Mouse (Mus musculus) urinary bladder, adult 18-20 months (tissue): Measurements from ENCODE around the gene Iyd.
"Not testable (repeated sequence)": the region's sequence is repeated elsewhere in the genome, so short reads cannot be mapped to it uniquely, and the experiment has no call there.

Source experiments
- DNase-seq, 2 experiments: peaks; one replicate each; pipeline ENCODE4 v3.0.0; 2022; ENCODE audit warnings: low spot score in 2 of 2, mixed read lengths in 2 of 2

Iyd gene

DNA sequence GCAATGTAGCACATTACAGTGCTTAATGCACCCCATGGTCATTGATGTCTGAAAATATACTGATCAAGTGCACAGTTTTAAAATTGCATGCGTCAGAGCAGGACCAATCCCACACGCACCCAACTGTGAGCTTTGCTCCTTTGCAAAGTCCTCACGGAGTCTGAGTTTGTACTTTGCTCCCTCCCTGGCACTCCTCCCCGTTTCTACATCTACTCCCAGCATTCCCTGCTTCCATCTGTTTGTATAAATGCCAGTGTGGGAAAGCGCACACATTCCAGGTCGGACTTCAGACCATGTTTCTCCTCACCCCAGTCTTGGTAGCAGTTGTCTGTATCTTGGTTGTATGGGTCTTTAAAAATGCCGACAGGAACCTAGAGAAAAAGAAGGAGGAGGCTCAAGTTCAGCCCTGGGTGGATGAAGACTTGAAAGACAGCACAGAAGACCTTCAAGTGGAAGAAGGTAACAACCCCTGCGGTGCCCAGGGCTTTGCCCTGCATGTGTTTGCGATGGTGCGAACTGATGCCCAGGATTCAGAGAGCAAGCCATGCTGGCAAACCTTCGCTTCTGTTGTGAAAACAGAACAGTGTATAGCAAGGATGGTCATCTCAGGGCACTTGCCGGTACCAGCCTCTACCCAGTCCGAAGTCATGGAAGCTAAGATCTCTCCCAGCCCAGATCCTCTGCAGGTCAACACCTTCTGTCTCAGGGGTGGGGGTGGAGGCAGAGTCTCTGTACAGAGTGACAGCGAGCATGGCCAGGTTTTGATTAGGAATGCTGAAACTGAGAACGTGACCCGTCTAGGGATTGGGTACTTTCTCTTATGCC lies at the start of gene Iyd:
Gene Iyd, plus strand, starts transcription at position 238 of the 825 bp plus-strand sequence.
- no peak for DNase-seq

DNA sequence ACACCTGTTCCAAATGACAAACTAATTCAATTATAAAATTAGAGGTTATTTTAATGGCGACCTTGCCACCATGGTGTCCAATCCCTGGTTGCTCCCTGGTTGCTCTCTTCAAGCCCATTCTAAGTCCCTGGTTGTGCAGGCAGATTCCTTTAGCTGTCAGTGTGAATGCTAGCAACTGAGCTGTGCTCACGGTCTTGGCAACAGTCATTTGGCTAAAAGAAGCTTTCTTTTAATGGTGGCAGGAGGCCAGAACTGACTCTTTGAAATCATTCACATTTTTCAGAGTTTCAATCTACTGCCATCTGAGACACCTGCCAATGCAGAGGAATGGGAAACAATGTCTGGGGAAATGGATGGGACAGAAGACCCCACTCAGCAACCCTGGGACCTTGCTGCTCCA lies 43.2 kb upstream of the Iyd start:
- no peak for DNase-seq

DNA sequence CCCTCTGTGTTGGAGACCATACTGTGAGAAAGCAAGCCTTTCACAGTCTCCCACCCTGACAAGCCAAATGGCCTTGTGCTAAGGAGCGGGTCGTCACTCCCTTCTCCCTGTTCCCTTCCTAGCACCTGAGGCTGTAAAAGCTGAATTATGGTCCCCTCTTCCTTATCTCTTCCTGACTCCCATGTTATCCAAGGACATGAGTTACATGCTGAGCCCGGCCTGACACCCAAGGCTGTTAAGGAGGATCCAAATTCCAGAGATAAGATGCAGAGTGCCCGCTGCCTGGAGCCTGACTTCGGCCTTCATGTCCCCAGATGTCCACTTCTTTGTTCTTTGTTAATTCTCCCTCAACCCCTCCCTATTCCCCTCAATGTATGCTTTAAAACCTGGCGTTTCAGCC lies 39.2 kb upstream of the Iyd start:
- not testable (repeated sequence) for DNase-seq

DNA sequence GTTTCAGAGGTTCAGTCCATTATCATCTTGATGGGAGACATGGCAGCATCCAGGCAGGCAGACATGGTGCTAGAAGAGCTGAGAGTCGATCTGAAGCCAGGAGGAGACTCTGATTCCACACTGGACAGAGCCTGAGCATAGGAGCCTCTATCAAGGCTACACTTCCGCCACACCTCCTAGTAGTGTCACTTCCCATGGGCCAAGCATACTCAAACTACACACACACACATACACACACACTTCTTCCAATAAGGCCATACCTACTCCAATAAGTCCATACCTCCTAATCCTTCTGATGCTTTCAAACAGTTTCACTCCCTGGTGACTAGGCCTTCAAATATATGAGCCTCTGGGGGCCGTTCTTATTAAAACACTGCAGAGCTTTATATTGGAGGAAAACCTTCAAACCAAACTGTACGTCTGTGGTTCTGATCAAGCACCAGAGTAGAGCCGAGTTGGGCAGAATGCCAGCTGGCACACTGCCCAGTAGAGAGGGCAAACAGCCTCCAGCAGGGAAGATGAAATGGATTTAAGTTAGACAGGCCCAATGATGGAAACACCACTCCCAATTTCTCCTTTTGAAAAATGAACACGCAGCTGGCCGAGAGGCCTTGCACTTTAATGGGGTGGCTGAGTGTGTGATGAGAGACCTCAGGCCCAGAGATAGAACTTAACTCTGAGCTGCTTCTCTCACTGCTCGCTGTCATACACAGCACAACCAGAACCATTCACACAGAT lies 32.4 kb upstream of the Iyd start:
- DNase-seq, result peak; percentile 22

DNA sequence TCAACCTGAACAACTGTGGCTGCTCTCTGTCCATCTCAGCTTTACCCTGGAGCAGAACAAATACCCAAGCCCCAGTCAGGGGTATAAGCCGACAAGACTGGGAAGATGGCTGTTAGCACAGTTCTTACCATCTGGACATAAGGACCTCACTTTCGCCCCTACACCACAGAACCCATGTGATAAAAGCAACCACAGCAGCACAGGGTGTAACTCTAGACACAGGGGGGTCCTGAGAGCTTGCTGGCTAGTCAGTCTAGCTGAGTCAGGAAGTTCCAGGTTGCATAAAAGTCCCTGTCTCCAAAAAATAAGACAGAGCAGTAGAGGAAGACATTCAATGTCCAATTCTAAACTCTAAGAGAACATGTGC lies 31.8 kb upstream of the Iyd start:
- no peak for DNase-seq

DNA sequence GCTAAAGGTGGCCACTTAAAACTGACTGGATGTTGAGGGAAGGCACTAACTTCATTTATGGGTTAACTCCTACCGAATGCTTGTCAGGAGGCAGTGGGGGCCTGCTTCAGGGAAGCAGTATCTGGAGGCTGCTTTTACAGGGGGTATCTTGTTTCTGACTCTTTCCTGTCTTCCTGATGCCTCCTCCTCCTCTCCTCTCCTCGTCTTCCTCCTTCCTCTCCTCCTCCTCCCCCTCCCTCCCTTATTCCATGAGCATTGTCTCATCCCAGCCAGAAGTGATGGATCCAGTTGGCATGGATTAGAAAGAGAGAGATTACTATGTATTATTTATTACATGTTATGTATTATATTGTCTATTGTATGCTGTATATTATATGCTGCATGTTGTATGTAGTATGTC lies 31.3 kb upstream of the Iyd start:
- DNase-seq, result no peak

DNA sequence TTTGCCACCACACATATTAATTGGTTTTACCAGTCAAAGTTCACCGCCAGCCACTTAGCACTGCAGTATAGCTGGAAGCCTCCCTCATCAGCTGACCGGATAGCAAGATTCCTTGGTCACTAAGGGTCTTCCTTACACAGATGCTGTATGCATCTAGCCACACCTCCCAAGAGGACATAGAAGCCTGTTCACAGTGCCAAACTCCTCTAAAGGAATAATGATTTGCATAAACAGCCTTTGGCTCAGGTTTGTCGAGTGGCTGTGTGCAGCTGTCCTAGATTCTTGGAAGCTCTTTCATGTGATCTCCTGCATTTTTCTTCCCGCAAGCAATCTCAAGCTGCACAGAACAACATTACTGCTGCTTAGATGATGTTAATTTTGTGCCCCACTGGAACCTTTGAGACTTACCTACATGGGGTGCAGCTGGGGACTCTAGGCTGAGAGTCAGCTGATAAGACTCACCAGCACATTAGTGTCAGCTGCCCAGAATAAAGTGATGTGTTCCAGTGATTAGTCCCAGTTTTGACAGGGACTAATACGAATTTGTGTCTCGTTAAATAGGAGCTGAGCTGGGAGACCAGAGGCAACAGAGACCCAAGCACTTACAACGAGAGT lies 30.3 kb upstream of the Iyd start:
- no peak for DNase-seq

DNA sequence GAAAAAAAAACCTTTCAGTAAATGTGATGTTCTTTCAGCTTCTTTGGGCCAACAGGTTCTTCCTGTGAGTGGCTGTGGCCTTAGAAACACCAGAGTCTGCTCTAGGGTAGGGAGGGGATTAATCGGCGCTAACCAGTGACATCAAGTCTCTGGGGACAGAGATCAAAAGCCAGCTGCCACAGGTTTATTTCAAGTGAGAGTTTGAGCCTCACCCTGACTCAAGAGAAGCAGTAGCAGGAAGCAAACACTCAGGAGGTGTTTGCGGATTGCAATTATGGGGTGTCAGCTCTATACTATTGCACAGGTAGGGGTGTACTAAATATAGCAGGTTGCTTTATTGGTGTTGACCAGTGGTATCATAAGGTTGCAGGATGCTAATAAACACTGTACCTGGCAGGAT lies 29.6 kb upstream of the Iyd start:
- DNase-seq, result no peak

DNA sequence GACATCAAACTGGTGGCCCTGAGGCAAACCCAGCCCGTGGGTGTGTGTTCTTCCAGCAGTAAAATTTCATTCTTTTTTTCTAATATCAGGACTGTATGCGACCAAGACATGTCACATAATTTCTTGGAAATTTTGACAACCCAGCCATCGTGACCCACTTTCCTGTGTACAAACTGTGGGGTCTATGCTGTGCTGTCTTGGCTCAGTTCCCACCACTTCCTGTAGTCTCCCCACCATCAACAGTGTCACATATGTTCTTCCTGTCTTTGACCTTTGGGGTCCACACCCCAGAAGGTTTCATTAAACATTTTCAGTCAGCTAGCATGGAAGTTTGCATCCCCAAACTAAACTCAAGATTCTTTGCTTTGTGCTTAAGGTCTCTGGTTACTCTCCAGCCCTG lies 28.6 kb upstream of the Iyd start:
- DNase-seq, result no peak

DNA sequence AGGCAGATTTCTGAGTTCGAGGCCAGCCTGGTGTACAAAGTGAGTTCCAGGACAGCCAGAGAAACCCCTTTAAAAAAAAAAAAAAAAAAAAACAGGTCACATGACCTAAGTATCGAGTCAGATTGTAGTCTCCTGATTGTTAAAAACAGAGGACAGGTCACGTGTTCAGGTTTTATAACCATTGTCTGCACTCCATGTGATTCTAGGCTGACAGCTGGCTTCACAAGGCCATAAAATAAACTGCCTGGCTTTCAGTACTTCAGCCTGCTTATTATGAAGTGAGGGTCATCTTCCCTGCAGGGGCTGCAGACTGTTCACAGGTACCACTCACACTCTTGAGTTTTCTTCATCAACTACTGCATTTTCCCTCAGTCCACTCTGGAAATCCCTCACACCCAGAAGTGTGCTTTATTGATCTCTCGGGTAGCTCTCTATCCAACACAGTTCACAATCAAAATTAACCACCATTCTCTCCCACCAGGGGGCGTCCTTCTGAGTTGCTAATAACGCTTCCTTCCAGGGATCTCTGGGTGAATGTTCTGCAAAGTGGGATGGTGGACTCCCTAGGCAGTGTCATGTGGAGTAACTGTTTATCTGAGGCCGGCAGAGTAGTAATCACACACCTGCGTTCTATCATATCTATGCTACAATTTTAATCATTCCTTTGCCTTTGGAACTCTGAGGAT lies 27.3 kb upstream of the Iyd start:
- DNase-seq, result no peak

DNA sequence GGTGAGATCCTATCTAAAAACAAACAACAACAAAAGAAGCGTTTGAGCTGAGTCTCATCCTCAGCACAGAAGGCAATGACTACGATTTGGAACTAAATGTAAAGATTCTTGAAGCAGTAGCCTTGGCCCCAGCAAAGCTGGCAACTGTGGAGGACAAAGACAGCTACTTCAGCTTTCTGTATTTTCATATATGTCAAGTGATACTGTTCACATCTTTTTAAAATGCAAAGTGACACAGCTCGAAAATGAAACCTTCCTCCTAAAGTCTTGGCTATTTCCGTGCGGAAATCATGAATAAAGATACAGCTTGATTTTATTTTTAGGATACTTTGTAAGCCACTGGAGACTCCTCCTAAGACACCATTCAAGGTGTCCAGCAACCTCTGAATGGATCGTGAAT lies 26.1 kb upstream of the Iyd start:
- DNase-seq, result no peak

DNA sequence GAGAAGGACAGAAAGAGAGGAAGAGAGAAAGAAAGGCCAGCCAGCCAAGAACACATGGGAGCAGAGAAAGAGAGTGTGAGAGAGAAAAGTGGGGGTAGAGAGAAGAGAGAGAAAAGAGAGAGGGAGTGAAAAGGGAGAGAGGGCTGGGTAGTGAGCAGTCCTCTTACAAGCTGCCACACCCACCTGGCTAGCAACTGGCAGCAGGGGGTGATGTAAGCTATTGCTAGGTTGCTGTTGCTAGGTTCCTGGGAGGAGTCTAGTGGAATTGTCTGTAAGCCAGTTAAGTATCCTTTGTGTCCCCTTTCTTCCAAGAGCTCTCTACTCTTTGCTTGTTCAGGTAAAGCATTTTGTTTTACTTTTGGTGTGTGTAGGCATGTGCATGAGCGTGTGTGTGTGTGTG lies 25.4 kb upstream of the Iyd start:
- no peak for DNase-seq

DNA sequence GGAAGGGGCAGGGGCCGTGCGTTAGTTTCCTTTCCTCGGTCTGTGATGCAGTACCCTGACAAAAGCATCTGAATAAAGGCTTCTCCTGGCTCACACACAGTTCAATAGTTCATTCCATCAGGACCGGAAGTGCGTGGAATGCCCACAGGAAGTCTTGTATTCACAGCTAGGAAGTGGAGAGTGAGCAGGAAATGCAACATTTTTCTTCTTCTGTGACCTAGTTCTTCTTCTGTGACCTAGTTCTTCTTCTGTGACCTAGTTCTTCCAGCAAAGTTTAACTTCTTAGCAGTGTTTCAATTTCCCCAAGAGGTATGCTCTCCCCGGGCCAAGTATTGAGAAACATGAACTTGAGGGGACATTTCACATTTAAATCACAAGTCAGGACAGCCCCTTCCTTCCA lies 23.6 kb upstream of the Iyd start:
- no peak for DNase-seq

DNA sequence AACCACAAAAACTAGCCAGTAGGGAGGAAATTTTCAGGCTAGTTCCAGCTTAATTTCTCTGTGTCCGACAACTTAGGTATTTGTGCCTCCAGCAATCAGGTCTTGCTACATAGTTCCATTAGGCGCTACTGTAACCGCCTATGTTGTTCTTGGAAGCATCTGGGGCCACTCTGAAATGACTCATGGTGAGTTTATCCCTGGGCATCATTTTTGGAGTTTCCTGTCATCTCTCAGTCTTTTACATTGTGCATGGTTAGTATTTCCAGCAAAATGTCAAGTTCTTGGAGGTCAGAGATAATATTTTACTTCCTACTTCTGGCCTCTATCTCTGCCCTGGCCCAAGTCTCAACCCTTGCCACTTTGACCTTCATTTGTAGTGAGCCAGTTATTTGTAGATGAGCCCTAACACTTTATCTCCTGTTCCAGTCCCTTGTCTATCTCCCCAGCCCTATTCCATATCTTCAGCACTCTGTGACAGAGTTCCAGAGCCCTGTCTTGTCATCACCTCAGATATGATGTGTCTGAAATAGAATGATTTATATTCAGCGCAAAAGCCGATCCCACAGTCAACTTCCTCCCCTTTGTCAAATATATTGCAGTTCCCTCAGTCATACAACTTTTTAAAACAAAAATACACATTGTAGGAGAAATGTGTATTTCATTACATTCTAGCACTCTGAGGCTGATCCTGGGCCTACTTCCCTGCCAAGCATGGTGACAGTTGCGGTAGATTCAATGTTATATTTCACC lies 16.8 kb upstream of the Iyd start:
- no peak for DNase-seq

DNA sequence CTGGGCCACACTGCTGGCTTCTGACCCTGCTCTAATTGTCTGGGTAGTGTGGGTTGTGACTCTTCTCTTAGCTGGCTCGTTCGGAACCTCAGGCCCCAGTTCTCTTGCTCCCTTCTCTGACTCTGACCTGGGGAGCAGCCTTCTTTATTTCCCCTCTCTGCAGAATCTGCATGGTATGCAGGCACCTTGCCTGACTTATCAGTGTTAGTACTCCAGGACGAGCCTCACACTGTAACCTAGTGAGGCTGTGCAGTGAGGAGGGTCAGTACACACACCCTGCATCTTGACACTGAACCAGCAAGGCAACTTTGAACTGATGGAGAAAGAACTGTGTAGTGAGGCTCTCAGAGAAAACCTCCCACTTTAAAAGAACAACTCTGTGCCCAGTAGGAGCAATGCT lies 15.5 kb upstream of the Iyd start:
- no peak for DNase-seq

DNA sequence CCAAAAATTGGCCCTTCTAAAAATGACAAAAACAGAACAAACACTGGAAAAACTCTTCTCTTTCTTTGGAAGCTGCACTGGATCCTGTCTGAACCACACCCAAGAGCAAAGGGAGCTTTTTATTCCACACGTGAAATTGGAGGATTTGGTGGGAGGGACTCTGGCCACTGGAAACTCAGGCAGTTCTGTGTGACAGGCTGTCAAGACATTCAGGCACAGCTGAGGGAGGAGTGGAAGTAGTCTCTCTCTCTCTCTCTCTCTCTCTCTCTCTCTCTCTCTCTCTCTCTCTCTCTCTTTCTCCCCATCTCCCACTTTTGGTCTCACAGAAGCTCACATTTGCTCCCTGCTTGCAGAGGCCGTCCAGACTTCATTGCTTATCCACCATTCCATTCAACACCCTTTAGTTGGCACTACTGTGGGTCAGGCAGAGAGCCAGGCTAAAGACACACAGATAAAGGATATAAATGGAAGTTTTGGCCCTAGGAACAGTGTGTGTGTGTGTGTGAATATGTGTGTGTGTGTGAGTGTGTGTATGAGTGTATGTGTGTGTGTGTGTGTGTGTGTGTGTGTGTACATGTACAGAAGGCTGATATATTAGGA lies 14.5 kb upstream of the Iyd start:
- DNase-seq, result no peak

DNA sequence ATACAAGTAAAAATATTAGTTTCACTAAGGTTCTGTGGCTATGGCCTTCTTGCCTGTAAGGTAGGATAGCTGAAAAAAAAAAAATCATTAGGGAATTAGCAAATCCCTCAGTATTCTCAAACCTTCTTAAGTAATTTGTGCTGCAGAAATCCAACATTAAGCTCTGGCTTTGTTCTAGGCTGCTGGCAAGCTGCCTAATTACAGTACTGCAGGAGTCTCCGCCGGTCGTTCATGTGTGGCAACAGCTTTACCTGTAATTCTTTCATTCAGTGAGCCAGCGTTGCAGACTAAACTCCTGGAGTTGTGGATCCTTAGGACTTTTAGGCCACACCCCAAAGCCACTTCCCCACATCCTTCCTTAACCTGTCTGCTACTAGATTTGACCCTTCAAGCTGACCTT lies 10.2 kb upstream of the Iyd start:
- no peak for DNase-seq

DNA sequence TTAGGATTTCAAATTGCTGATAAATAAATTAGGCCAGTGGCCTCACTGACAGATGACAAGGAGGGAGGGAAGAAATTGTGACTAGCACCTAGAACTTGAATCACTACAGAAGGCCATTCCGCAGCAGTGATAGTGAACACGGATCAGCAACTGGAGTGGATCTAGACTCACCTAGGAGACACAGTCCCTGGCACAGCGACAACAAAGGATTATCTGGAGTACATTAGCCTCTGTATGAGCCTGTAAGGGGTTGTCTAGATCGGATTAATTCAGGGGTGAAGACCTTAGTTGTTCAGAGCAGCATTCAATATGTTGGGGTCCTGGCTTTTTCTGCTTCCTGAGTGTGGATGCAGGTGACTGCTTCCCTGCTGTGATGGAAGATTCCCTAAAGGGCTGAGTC lies 9.4 kb upstream of the Iyd start:
- DNase-seq, result no peak

DNA sequence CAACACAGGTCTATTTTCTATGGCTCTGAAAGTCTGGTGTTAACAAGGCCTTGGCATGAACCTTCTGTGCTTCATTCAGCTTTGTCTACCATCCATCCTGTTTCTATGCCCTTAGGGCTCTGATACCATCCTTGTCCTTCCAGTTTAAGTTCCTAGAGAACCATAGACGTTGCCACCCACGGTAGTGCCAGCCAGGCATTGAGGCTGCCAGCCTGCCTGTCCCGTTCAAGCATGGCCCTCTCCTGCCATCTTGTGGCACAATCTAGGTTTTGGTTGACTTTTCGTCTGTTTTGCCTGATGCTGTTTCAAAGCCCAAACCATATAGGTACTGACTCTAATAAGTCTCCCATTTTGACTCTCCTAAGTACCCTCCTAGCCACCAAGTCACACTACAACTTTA lies 8.7 kb upstream of the Iyd start:
- DNase-seq, result peak; percentile 35 to 62

DNA sequence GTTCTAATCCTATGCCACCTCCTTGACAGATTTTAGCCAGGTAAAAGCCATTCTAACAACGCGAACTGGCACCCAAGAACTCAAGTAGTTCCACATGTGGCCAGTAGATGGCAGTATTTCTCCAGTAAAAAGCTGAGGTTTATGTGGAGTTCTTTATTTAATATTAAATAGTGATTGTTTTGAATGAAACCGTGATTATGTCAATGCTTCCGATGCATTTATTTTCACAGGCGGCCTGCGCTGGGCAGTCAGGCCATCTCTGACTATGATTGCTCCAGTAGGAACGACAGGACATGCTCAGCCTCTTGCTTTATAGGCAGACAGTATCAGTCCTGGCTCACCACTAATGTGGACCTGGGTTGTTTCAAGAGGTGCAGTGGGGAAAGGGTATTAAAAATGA lies 5.6 kb upstream of the Iyd start:
- DNase-seq, result peak; percentile 13 to 34

DNA sequence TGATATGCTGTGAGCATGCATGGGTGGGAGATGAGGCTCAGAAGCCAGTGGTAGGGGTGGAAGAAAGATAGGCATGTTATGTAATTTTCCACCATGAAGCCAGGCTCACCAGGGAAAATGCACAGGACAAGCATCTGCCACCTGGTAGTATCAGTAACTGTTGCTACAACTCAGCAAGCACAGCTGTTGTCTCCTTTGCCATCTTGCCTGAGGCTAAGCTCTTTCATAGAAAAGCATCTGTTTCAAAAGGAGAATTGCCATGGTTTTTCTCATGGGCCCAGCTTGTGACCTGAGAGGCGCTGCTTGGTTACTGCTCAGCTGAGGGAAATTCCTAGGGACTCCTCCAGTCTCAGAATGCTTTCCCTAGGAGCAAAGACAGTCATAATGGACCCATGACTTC lies 3.7 kb upstream of the Iyd start:
- no peak for DNase-seq
